Mouse (Mus musculus) neural tube, embryonic 11.5 days (tissue): ENCODE results near the gene Tor1b. TPM values are rescaled to one million over a fixed set of nuclear protein-coding genes. Genes with fewer than 3 reads are reported as not detected.

ENCODE experiments used
- ATAC-seq: fragments of 200-750 bp; cut with Nextera tagmentation; 2 replicates; pipeline ENCODE4 v1.8.0; 2017; ENCODE audit warnings: moderate number of reproducible peaks, mild to moderate bottlenecking, moderate TSS enrichment, moderate library complexity; ENCODE audit not compliant: insufficient read depth, low FRiP score, low TSS enrichment
- DNase-seq: peaks from one replicate; pipeline ENCODE4 v3.0.0-alpha.2; 2015; ENCODE audit warnings: low spot score
- H3K27ac ChIP-seq: fragments of 300-500 bp; sonication (generic); 2 replicates; pipeline ENCODE4 v1.5.1; 2014; ENCODE audit warnings: low read depth, mild to moderate bottlenecking, low read length
- H3K27me3 ChIP-seq: fragments of 300-500 bp; sonication (generic); 2 replicates; pipeline ENCODE4 v1.6.1; 2014; ENCODE audit warnings: mild to moderate bottlenecking, low read length, mixed read lengths; ENCODE audit not compliant: control insufficient read depth, insufficient read depth
- H3K36me3 ChIP-seq: fragments of 300-500 bp; sonication (generic); 2 replicates; pipeline ENCODE4 v1.6.1; 2014; ENCODE audit warnings: mild to moderate bottlenecking, low read length, moderate library complexity, mixed read lengths; ENCODE audit not compliant: control insufficient read depth, insufficient read depth
- H3K4me1 ChIP-seq: fragments of 300-500 bp; sonication (generic); 2 replicates; pipeline ENCODE4 v1.6.1; 2014; ENCODE audit warnings: low read length, mixed read lengths; ENCODE audit not compliant: control insufficient read depth, insufficient read depth
- H3K4me2 ChIP-seq: fragments of 300-500 bp; sonication (generic); 2 replicates; pipeline ENCODE4 v1.6.1; 2014; ENCODE audit warnings: low read depth, mild to moderate bottlenecking, moderate library complexity
- H3K4me3 ChIP-seq: fragments of 300-500 bp; sonication (generic); 2 replicates; pipeline ENCODE4 v1.5.1; 2014; ENCODE audit warnings: low read depth, low read length
- H3K9ac ChIP-seq: fragments of 300-500 bp; sonication (generic); 2 replicates; pipeline ENCODE4 v1.6.1; 2014; ENCODE audit warnings: mild to moderate bottlenecking, low read length
- H3K9me3 ChIP-seq: fragments of 300-500 bp; sonication (generic); 2 replicates; pipeline ENCODE4 v1.6.1; 2016; ENCODE audit warnings: low read length; ENCODE audit not compliant: control insufficient read depth
- WGBS: fragments of 180-500 bp; shearing (Covaris S2); extraction: QIAGEN DNeasy Blood & Tissue Kit; methylation state at CpG from one replicate; pipeline ENCODE4 v1.1.7; 2014; 5-methylcytosine and 5-hydroxymethylcytosine counted together
- polyA plus RNA-seq: library from polyadenylated mRNA; unstranded; fragments of >200 nt; fragmentation: Nextera tagmentation; extraction: Ambion mirVana; gene quantifications from 2 replicates; pipeline ENCODE4 v1.2.1, GENCODE M21; 2014

Gene Tor1b
- polyA plus RNA-seq, 1 experiment from 2014 or later: 22.7 TPM

DNA sequence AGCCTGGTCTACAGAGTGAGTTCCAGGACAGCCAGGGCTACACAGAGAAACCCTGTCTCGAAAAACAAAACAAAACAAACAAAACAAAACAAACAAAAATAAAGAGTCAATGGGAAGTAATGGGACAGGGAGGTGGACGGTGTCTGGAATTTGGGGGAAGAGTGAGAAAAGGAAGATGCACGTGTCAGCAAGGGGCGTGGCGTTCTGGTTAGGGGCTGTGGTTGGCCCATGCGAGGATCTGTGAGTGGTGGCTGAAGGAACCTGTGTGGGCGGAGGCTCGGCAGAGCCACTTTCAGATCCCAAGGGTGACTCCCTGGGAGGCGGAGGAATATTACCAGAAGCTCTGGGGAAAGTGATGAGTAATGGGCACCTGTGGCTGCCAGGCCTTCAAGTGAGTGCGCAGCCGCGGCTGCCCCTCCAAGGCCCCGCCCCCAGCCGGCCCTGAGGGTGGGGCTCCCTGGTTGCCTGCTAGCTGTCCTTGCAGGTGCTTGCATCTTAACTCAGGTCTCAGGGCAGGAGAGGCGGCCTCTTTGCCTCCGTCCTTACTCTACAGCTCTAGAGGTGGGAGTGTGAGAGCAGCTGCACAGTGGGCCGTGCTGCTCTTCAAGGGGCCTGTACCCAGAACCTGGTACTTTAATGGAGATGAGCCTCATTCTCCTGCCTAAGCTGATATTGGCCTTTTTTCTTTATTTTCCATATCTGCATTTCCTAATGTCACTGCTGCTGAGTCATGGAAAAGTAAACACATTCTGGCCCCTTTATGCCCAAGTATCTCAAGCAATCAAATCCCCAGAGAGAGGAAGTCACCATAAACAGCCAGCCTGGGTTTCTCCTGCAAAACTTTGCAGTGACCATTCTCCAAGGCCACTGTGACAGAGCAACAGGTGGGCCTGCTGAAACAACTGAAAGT lies 32.6 kb downstream of the Tor1b start:
- ATAC-seq: no peak
- H3K9me3 ChIP-seq: no peaks in the 10 kb centered on the region
- WGBS: 28% methylated on average over 17 of the region's 17 CpGs
- H3K4me2 ChIP-seq: peak overlapping the region; percentile 8; the same call in 1 of the 2 replicates
- DNase-seq: no peak
- no peak overlapping the region for H3K9ac ChIP-seq
- H3K36me3 ChIP-seq: no peaks in the 10 kb centered on the region
- H3K27ac ChIP-seq: no peak overlapping the region
- H3K4me3 ChIP-seq: no peak overlapping the region
- no peaks in the 10 kb centered on the region for H3K27me3 ChIP-seq
- H3K4me1 ChIP-seq: peaks cover 2% of the 10 kb centered on the region; the same call in 1 of the 2 replicates

- Histone ChIP-seq H3K4me3 (no peak overlapping the region), H3K27me3 (no peaks in the 10 kb centered on the region), H3K36me3 (no peaks in the 10 kb centered on the region), H3K9me3 (no peaks in the 10 kb centered on the region), H3K9ac (no peak overlapping the region), H3K27ac (no peak overlapping the region), H3K4me2 (no peak overlapping the region), H3K4me1 (no peaks in the 10 kb centered on the region)
- DNase-seq: no peak
- WGBS: 83% methylated on average over 9 of the region's 9 CpGs
- ATAC-seq: no peak
Measured at GRCm38 (mm10) chr2:30990221-30990620, 37.5 kb downstream of the Tor1b start.

- Histone ChIP-seq H3K27ac (no peak overlapping the region), H3K27me3 (no peaks in the 10 kb centered on the region), H3K36me3 (no peaks in the 10 kb centered on the region), H3K9me3 (no peaks in the 10 kb centered on the region), H3K9ac (no peak overlapping the region), H3K4me3 (no peak overlapping the region), H3K4me1 (no peaks in the 10 kb centered on the region), H3K4me2 (no peak overlapping the region)
- 96% methylated on average over 4 of the region's 4 CpGs for WGBS
- ATAC-seq (no peak), DNase-seq (no peak)
Measured at GRCm38 (mm10) chr2:30994853-30995252, 42.1 kb downstream of the Tor1b start.

- DNase-seq: no peak
- no peak for ATAC-seq
- no peaks in the 10 kb centered on the region for H3K36me3 ChIP-seq
- no peak overlapping the region for H3K9ac ChIP-seq
- no peaks in the 10 kb centered on the region for H3K4me1 ChIP-seq
- no peak overlapping the region for H3K4me3 ChIP-seq
- H3K4me2 ChIP-seq: no peak overlapping the region
- no peak overlapping the region for H3K27ac ChIP-seq
- H3K27me3 ChIP-seq: no peaks in the 10 kb centered on the region
- H3K9me3 ChIP-seq: no peaks in the 10 kb centered on the region
- WGBS: 85% methylated on average over 11 of the region's 11 CpGs
Measured at GRCm38 (mm10) chr2:30995432-30995996, 42.8 kb downstream of the Tor1b start.

GRCm38 (mm10) chr2:30998443-30999260 lies 45.9 kb downstream of the Tor1b start:
- WGBS: 47% methylated on average over 8 of the region's 8 CpGs
- Histone ChIP-seq H3K9me3 (no peaks in the 10 kb centered on the region), H3K36me3 (no peaks in the 10 kb centered on the region), H3K4me2 (no peak overlapping the region), H3K4me1 (no peaks in the 10 kb centered on the region), H3K27ac (peak overlapping the region; percentile 40), H3K9ac (no peak overlapping the region), H3K27me3 (no peaks in the 10 kb centered on the region), H3K4me3 (no peak overlapping the region)
- ATAC-seq (no peak), DNase-seq (peak; percentile 35)

DNA sequence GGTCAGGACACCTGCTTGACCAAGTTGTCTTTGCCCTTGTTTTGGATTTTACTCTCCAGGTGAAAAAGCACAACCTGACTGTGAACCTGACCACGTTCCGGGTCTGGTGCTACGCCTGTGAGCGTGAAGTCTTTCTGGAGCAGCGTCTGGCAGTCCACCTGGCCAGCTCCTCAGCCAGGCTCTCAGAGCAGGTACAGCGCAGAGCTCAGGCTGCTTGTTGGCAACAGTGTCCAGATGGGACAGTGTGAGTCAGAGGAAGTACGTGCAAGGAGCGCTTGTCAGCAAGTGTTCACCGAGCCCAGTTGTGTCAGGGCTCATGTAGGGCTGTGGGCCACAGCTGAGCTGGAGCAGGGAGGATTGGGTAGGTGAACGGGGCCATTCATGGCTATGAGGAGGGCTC lies 50.1 kb downstream of the Tor1b start:
- Histone ChIP-seq H3K4me2 (no peak overlapping the region), H3K36me3 (peaks cover 2% of the 10 kb centered on the region), H3K9me3 (no peaks in the 10 kb centered on the region), H3K9ac (no peak overlapping the region), H3K27ac (no peak overlapping the region), H3K4me1 (no peaks in the 10 kb centered on the region), H3K27me3 (no peaks in the 10 kb centered on the region), H3K4me3 (no peak overlapping the region)
- no peak for DNase-seq
- 96% methylated on average over 10 of the region's 10 CpGs for WGBS
- no peak for ATAC-seq

DNA sequence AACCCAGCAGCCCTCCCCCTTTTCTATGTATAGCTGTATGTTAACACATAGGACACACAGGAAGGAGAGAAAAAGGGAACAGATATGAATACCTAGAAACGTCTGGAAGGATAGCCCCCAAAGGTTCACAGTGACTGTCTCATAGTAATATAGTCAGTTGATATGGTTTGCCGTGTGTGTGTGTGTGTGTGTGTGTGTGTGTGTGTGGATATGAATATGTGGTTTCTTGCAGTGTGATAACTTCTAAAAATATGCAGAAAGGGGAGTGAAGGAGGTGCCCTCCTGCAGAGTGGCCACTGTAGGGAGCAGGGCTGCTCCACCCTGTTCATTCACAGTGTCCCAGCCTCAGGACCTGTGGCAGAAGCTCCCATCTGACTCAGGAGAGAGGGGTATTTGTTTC lies 52.7 kb downstream of the Tor1b start:
- DNase-seq: no peak
- no peak overlapping the region for H3K27ac ChIP-seq
- no peaks in the 10 kb centered on the region for H3K27me3 ChIP-seq
- 93% methylated on average over 2 of the region's 2 CpGs for whole genome bisulfite sequencing
- ATAC-seq: no peak
- H3K4me2 ChIP-seq: no peak overlapping the region
- H3K36me3 ChIP-seq: peaks cover 2% of the 10 kb centered on the region
- no peak overlapping the region for H3K4me3 ChIP-seq
- no peaks in the 10 kb centered on the region for H3K9me3 ChIP-seq
- H3K9ac ChIP-seq: no peak overlapping the region
- H3K4me1 ChIP-seq: no peaks in the 10 kb centered on the region

DNA sequence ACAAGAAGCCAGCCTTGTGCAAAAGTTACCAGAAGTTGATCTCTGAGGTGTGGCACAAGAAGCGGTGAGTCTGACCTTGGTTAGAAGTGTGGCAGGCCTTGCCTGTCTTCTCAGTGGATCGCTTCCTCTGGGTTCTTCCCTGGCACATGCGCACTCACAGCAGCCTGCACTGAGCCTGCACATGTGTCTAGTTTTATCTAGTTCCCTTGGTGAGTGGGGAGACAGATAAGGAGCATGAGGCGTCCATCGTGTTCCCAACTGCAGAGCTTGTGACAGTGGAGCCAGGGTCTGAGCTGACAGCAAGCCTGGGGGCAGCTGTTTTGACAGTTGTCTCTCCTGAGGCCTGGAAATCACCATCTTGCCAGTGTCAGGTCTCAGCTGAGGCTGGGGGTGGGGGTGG lies 53.7 kb downstream of the Tor1b start:
- Histone ChIP-seq H3K9ac (no peak overlapping the region), H3K9me3 (no peaks in the 10 kb centered on the region), H3K27ac (no peak overlapping the region), H3K36me3 (peaks cover 2% of the 10 kb centered on the region), H3K4me2 (no peak overlapping the region), H3K4me3 (no peak overlapping the region), H3K4me1 (no peaks in the 10 kb centered on the region), H3K27me3 (no peaks in the 10 kb centered on the region)
- no peak for ATAC-seq
- WGBS: 88% methylated on average over 5 of the region's 5 CpGs
- DNase-seq: no peak
